Mouse (Mus musculus): ENCODE measurements around the gene Sncb. TPM values are rescaled to one million over a fixed set of nuclear protein-coding genes. Genes with fewer than 3 reads are reported as not detected.
A peak's percentile ranks its signal among the peaks of the same experiment; 100 is the strongest.
"Not testable (repeated sequence)": the region's sequence is repeated elsewhere in the genome, so short reads cannot be mapped to it uniquely, and the experiment has no call there.

Sncb gene
- polyA plus RNA-seq, 1 experiment from 2014 or later = not detected

DNA sequence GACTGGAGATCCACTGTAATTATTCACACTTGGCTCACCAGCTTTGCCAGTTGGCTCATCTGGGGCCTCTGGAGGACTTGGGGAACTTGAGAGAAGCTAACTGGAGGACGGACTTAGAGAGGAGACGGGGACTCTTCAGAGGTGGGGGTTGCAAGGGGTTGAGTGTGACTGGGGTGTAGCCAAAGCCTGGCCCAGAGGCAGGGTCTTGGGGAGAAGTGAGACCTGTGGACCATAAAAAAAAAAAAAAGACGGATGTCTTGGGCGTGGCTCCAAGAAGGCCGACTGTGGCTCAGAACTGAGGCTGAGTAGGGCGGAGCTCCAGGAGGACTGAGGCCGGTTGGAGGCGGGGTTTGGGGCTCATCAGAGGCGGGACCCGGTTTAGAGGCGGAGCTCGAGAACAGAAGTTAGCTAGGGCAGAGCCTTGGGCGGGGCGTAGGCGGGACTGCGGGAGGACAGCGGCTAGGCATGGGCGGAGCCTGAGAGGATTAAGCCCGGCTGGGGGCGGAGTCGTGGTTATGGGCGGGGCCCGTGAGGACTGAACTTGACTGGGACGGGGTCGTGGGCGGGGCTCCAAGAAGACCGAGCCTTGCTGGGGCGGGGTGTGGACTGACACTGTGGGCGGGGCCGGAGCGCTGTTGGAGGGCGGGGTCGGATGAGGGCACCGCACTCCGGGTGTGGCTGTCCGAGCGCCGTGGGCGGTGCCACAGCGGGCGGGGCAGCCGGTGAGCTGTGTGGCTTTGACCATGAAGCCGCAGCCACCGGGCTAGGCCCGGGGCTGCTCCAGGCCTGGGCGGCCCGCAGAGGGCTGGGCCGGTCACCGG lies 22.6 kb upstream of the Sncb start, which contains the start of gene Tspan17:
Tspan17 (plus strand) TSS at position 638 of the 821 bp plus-strand sequence.
- Histone ChIP-seq H3K9ac (ENCODE audit: low read depth, low read length) (no peak within 1 kb of the TSS), H3K9me3 (ENCODE audit: control insufficient read depth, low read length) (no peaks in the 10 kb centered on the region), H3K4me1 (replicated peaks; ENCODE audit: control insufficient read depth, insufficient read depth, low read length) (peaks cover 5% of the 10 kb centered on the region), H3K27ac (ENCODE audit: low read depth, low read length) (no peak within 1 kb of the TSS), H3K4me3 (ENCODE audit: low read depth, low read length) (peak within 1 kb of the TSS; percentile 52), H3K4me2 (peak within 1 kb of the TSS; percentile 98), H3K36me3 (ENCODE audit: control insufficient read depth, insufficient read depth, low read length) (no peaks in the 10 kb centered on the region), H3K27me3 (replicated peaks; ENCODE audit: control insufficient read depth, insufficient read depth, low read length) (peaks cover 24% of the 10 kb centered on the region)
- DNase-seq (ENCODE audit: low spot score) (peak; percentile 96), ATAC-seq (replicated peaks; ENCODE audit: low FRiP score) (peak; percentile 88)
- 3% methylated on average over 49 of the region's 49 CpGs for WGBS

- H3K4me2 ChIP-seq; H3K36me3 ChIP-seq (ENCODE audit: control insufficient read depth, insufficient read depth, low read length); H3K27ac ChIP-seq (ENCODE audit: low read depth, low read length); H3K9me3 ChIP-seq (ENCODE audit: control insufficient read depth, low read length); DNase-seq (ENCODE audit: low spot score); ATAC-seq (replicated peaks; ENCODE audit: low FRiP score); H3K4me3 ChIP-seq (ENCODE audit: low read depth, low read length); H3K9ac ChIP-seq (ENCODE audit: low read depth, low read length); H3K4me1 ChIP-seq (replicated peaks; ENCODE audit: control insufficient read depth, insufficient read depth, low read length): not testable (repeated sequence)
- H3K27me3 ChIP-seq (replicated peaks; ENCODE audit: control insufficient read depth, insufficient read depth, low read length) = peaks cover 24% of the 10 kb centered on the region
- WGBS = 88% methylated on average over 2 of the region's 2 CpGs
Observed at GRCm38 (mm10) chr13:54787591-54787990, 21.2 kb upstream of the Sncb start.

- ATAC-seq (replicated peaks; ENCODE audit: low FRiP score) = no peak
- Histone ChIP-seq H3K4me1 (replicated peaks; ENCODE audit: control insufficient read depth, insufficient read depth, low read length) (no peaks in the 10 kb centered on the region), H3K27me3 (replicated peaks; ENCODE audit: control insufficient read depth, insufficient read depth, low read length) (0 out of 2 replicates have a peak, but pooled peaks cover 3% of the 10 kb centered on the region), H3K27ac (ENCODE audit: low read depth, low read length) (no peak within 1 kb of the TSS), H3K9me3 (ENCODE audit: control insufficient read depth, low read length) (no peaks in the 10 kb centered on the region), H3K9ac (ENCODE audit: low read depth, low read length) (no peak within 1 kb of the TSS), H3K36me3 (ENCODE audit: control insufficient read depth, insufficient read depth, low read length) (no peaks in the 10 kb centered on the region), H3K4me2 (no peak within 1 kb of the TSS), H3K4me3 (ENCODE audit: low read depth, low read length) (no peak within 1 kb of the TSS)
- DNase-seq (ENCODE audit: low spot score) = no peak
- 72% methylated on average over 4 of the region's 4 CpGs for WGBS
Observed at GRCm38 (mm10) chr13:54783698-54784097, 17.3 kb upstream of the Sncb start, which contains the start of gene Eif4e1b. Gene Eif4e1b (plus strand): TSS chr13:54783998.

DNA sequence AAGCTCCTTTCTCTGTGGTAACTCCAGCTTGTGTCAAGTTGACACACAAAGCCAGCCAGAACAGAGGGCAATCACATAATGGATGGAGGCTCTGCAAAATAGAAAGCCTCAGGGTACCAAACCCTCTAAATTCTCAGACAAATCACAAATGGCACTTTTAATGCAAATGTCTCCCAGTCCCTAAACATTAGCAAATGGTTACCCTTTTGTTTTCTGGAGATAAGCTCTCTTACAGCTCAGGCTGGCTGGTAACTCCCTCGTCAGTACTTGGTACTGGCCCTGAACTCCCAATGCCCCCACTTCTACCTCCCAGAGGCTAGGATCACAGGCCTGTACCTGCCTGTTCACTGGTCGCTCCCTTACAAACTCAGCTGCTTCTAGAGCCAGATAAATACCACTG lies 16.8 kb upstream of the Sncb start:
- Histone ChIP-seq H3K4me1 (replicated peaks; ENCODE audit: control insufficient read depth, insufficient read depth, low read length) (no peaks in the 10 kb centered on the region), H3K4me2 (no peak overlapping the region), H3K36me3 (ENCODE audit: control insufficient read depth, insufficient read depth, low read length) (no peaks in the 10 kb centered on the region), H3K9me3 (ENCODE audit: control insufficient read depth, low read length) (no peaks in the 10 kb centered on the region), H3K27me3 (replicated peaks; ENCODE audit: control insufficient read depth, insufficient read depth, low read length) (no peaks in the 10 kb centered on the region), H3K4me3 (ENCODE audit: low read depth, low read length) (no peak overlapping the region), H3K9ac (ENCODE audit: low read depth, low read length) (no peak overlapping the region), H3K27ac (ENCODE audit: low read depth, low read length) (no peak overlapping the region)
- no peak for DNase-seq (ENCODE audit: low spot score)
- ATAC-seq (replicated peaks; ENCODE audit: low FRiP score) = no peak
- whole genome bisulfite sequencing = 47% methylated on average over 2 of the region's 2 CpGs

DNA sequence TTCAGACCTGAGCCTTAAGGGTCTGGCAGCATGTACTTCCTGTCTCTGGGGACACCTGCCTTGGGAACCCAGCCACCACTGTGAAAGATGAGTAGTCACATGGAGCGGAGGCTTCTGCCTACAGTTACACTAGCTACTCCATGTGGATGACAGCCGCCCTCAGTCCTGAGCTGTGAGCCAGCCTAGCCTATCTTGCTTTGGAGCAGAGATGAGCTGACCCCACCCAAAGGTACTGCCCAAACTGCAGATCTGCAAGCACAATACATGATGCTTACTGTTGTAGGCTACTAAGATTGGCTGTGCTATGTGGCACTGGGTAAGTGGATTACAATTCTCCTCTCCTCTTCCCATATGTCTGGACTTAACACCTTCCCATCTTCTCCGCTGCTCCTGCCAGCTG lies 14.7 kb upstream of the Sncb start:
- Histone ChIP-seq H3K9ac (ENCODE audit: low read depth, low read length) (no peak overlapping the region), H3K27ac (ENCODE audit: low read depth, low read length) (no peak overlapping the region), H3K9me3 (ENCODE audit: control insufficient read depth, low read length) (no peaks in the 10 kb centered on the region), H3K4me2 (no peak overlapping the region), H3K27me3 (replicated peaks; ENCODE audit: control insufficient read depth, insufficient read depth, low read length) (no peaks in the 10 kb centered on the region), H3K4me1 (replicated peaks; ENCODE audit: control insufficient read depth, insufficient read depth, low read length) (no peaks in the 10 kb centered on the region), H3K36me3 (ENCODE audit: control insufficient read depth, insufficient read depth, low read length) (no peaks in the 10 kb centered on the region), H3K4me3 (ENCODE audit: low read depth, low read length) (no peak overlapping the region)
- DNase-seq (ENCODE audit: low spot score) (no peak), ATAC-seq (replicated peaks; ENCODE audit: low FRiP score) (no peak)
- WGBS = 71% methylated on average over 3 of the region's 3 CpGs

DNA sequence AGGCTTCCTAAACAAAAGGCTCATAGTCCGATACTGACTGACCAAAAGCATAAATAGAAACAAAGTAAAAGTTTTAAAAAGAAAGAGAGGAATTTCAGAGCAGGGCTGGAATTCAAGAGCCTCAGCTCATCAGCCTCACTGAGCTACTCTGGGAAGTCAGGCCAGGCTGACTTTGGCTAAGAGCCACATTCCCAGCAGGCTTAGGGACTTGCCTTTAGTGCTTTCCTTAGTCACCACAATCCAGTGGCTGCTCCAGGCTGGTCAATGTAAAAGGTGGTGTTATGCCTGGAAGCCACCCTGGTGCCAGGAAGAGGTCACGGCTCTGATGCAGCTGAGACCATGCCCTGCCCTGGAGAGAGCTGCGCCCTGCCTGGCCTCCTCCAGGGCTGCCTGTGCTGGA lies 14.2 kb upstream of the Sncb start:
- no peak for ATAC-seq (replicated peaks; ENCODE audit: low FRiP score)
- Histone ChIP-seq H3K9ac (ENCODE audit: low read depth, low read length) (no peak overlapping the region), H3K4me2 (no peak overlapping the region), H3K27me3 (replicated peaks; ENCODE audit: control insufficient read depth, insufficient read depth, low read length) (no peaks in the 10 kb centered on the region), H3K27ac (ENCODE audit: low read depth, low read length) (no peak overlapping the region), H3K36me3 (ENCODE audit: control insufficient read depth, insufficient read depth, low read length) (no peaks in the 10 kb centered on the region), H3K9me3 (ENCODE audit: control insufficient read depth, low read length) (no peaks in the 10 kb centered on the region), H3K4me1 (replicated peaks; ENCODE audit: control insufficient read depth, insufficient read depth, low read length) (no peaks in the 10 kb centered on the region), H3K4me3 (ENCODE audit: low read depth, low read length) (no peak overlapping the region)
- DNase-seq (ENCODE audit: low spot score) = no peak
- WGBS = 73% methylated on average over 3 of the region's 3 CpGs

DNA sequence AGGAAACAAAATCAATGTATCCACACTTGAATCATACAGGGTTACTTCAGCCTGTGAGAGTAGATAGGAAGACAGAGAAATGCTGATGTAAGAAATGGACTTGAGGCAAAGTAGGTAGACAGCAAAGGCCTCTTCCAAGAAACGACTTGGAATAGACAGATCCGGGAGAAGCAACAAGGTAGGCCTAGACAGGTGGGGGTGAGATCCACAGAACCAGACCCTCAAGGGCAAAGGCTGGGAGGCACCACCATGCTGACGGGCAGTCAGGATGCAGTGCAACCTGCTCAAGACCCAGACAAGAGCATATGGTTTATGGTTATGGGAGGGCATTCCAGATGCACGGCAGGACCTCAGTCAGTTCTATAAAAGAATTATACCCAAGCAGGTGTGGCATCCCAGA lies 617 bp upstream of the Sncb start:
- no peak overlapping the region for H3K4me2 ChIP-seq
- no peak for DNase-seq (ENCODE audit: low spot score)
- WGBS = 84% methylated on average over 4 of the region's 4 CpGs
- no peak overlapping the region for H3K27ac ChIP-seq (ENCODE audit: low read depth, low read length)
- H3K9me3 ChIP-seq (ENCODE audit: control insufficient read depth, low read length) = no peaks in the 10 kb centered on the region
- peaks cover 52% of the 10 kb centered on the region for H3K27me3 ChIP-seq (replicated peaks; ENCODE audit: control insufficient read depth, insufficient read depth, low read length)
- ATAC-seq (replicated peaks; ENCODE audit: low FRiP score) = no peak
- H3K36me3 ChIP-seq (ENCODE audit: control insufficient read depth, insufficient read depth, low read length) = no peaks in the 10 kb centered on the region
- no peak overlapping the region for H3K4me3 ChIP-seq (ENCODE audit: low read depth, low read length)
- no peaks in the 10 kb centered on the region for H3K4me1 ChIP-seq (replicated peaks; ENCODE audit: control insufficient read depth, insufficient read depth, low read length)
- H3K9ac ChIP-seq (ENCODE audit: low read depth, low read length) = no peak overlapping the region

GRCm38 (mm10) chr13:54765281-54766191 lies 859 bp downstream of the Sncb start:
- DNase-seq (ENCODE audit: low spot score) = no peak

More at GRCm38 (mm10) chr13:54765281-54766191, 859 bp downstream of the Sncb start:
- Histone ChIP-seq H3K4me2 (peak overlapping the region; percentile 55), H3K27me3 (replicated peaks; ENCODE audit: control insufficient read depth, insufficient read depth, low read length) (peaks cover 54% of the 10 kb centered on the region), H3K36me3 (ENCODE audit: control insufficient read depth, insufficient read depth, low read length) (no peaks in the 10 kb centered on the region), H3K9ac (ENCODE audit: low read depth, low read length) (no peak overlapping the region), H3K4me1 (replicated peaks; ENCODE audit: control insufficient read depth, insufficient read depth, low read length) (no peaks in the 10 kb centered on the region), H3K9me3 (ENCODE audit: control insufficient read depth, low read length) (no peaks in the 10 kb centered on the region), H3K27ac (ENCODE audit: low read depth, low read length) (no peak overlapping the region), H3K4me3 (ENCODE audit: low read depth, low read length) (peak overlapping the region; percentile 27)
- ATAC-seq (replicated peaks; ENCODE audit: low FRiP score) = no peak
- WGBS = 6% methylated on average over 44 of the region's 44 CpGs
